9 mouse cellular contexts compared by ENCODE assay signal in genomic region chr4:119903328-119903727, GRCm38 (mm10).
DNase-seq lines count a peak whose midpoint lies in the region; ATAC-seq and TF ChIP-seq lines count a peak whose summit lies in the region.
"Had no signal": no experiment of that assay in that cellular context is flagged by ENCODE, and none has a peak within 500 bp of the region (broad histone marks: within the 10 kb centered on the region; RNA-seq: fewer than 3 reads in every experiment).

No protein-coding gene starts in this region.

- H3K27me3 ChIP-seq in forebrain, embryonic 15.5 days = no peaks in the 10 kb centered on the region
- H3K27me3 ChIP-seq in forebrain, embryonic 12.5 days = no peaks in the 10 kb centered on the region
- H3K27me3 ChIP-seq in midbrain, postnatal 0 days (ENCODE audit: insufficient read depth, low read length) = no peaks in the 10 kb centered on the region
- H3K27me3 ChIP-seq in midbrain, embryonic 10.5 days (ENCODE audit: low read depth, poor library complexity, severe bottlenecking) = peaks cover 10% of the 10 kb centered on the region; the same call in 1 of the 2 replicates
- no peaks in the 10 kb centered on the region for H3K27me3 ChIP-seq in intestine, embryonic 15.5 days (replicated peaks)
- no peaks in the 10 kb centered on the region for H3K27me3 ChIP-seq in heart, embryonic 11.5 days (ENCODE audit: control insufficient read depth, insufficient read depth, low read length)
- H3K27me3 ChIP-seq: embryonic facial prominence, embryonic 13.5 days had no signal

- ATAC-seq in forebrain, embryonic 15.5 days (replicated peaks) = no peak
- no peak for ATAC-seq in forebrain, embryonic 12.5 days (ENCODE audit: low FRiP score)
- no peak for ATAC-seq in midbrain, postnatal 0 days (ENCODE audit: low FRiP score)
- peak; percentile 47 for ATAC-seq in intestine, embryonic 15.5 days
- ATAC-seq in heart, embryonic 11.5 days (replicated peaks; ENCODE audit: insufficient number of reproducible peaks, low FRiP score, low TSS enrichment) = no peak
- ATAC-seq in frontal cortex, adult (ENCODE audit: low TSS enrichment) = no peak

- H3K27ac ChIP-seq in forebrain, embryonic 15.5 days (replicated peaks) = 0 out of 2 replicates have a peak overlapping the region, but pooled peaks have one; percentile 80
- H3K27ac ChIP-seq in forebrain, embryonic 12.5 days = no peak overlapping the region
- no peak overlapping the region for H3K27ac ChIP-seq in midbrain, postnatal 0 days (ENCODE audit: low read depth, low read length)
- no peak overlapping the region for H3K27ac ChIP-seq in midbrain, embryonic 10.5 days (replicated peaks)
- no peak overlapping the region for H3K27ac ChIP-seq in intestine, embryonic 15.5 days
- no peak overlapping the region for H3K27ac ChIP-seq in heart, embryonic 11.5 days (ENCODE audit: low read depth, low read length)
- H3K27ac ChIP-seq: embryonic facial prominence, embryonic 13.5 days had no signal

- peaks cover 27% of the 10 kb centered on the region for H3K4me1 ChIP-seq in forebrain, embryonic 15.5 days
- peaks cover 33% of the 10 kb centered on the region for H3K4me1 ChIP-seq in forebrain, embryonic 12.5 days
- H3K4me1 ChIP-seq in midbrain, postnatal 0 days (ENCODE audit: insufficient read depth, low read length) = peaks cover 3% of the 10 kb centered on the region; the same call in 1 of the 2 replicates
- H3K4me1 ChIP-seq in midbrain, embryonic 10.5 days = peaks cover 18% of the 10 kb centered on the region
- no peaks in the 10 kb centered on the region for H3K4me1 ChIP-seq in intestine, embryonic 15.5 days (replicated peaks)
- no peaks in the 10 kb centered on the region for H3K4me1 ChIP-seq in heart, embryonic 11.5 days (ENCODE audit: control insufficient read depth, insufficient read depth, low read length)
- H3K4me1 ChIP-seq: embryonic facial prominence, embryonic 13.5 days had no signal

- H3K9ac ChIP-seq in forebrain, embryonic 15.5 days (replicated peaks) = no peak overlapping the region
- no peak overlapping the region for H3K9ac ChIP-seq in forebrain, embryonic 12.5 days
- no peak overlapping the region for H3K9ac ChIP-seq in midbrain, postnatal 0 days (replicated peaks; ENCODE audit: low read length, poor library complexity, severe bottlenecking)
- H3K9ac ChIP-seq in intestine, embryonic 15.5 days = no peak overlapping the region
- H3K9ac ChIP-seq in heart, embryonic 11.5 days (ENCODE audit: low read depth, low read length) = no peak overlapping the region
- H3K9ac ChIP-seq: embryonic facial prominence, embryonic 13.5 days had no signal

- H3K36me3 ChIP-seq in forebrain, embryonic 15.5 days = no peaks in the 10 kb centered on the region
- no peaks in the 10 kb centered on the region for H3K36me3 ChIP-seq in forebrain, embryonic 12.5 days (replicated peaks)
- H3K36me3 ChIP-seq in midbrain, postnatal 0 days (ENCODE audit: insufficient read depth, low read length) = no peaks in the 10 kb centered on the region
- H3K36me3 ChIP-seq in midbrain, embryonic 10.5 days = no peaks in the 10 kb centered on the region
- H3K36me3 ChIP-seq in intestine, embryonic 15.5 days = no peaks in the 10 kb centered on the region
- H3K36me3 ChIP-seq in heart, embryonic 11.5 days (ENCODE audit: control insufficient read depth, insufficient read depth, low read length) = no peaks in the 10 kb centered on the region
- H3K36me3 ChIP-seq: embryonic facial prominence, embryonic 13.5 days had no signal

- peak; percentile 82 for DNase-seq in midbrain, postnatal 0 days (ENCODE audit: low spot score)
- DNase-seq in midbrain, embryonic 10.5 days (ENCODE audit: low spot score) = no peak
- DNase-seq in retina, embryonic 14.5 days (ENCODE audit: low spot score) = peak; percentile 66

- TF ChIP-seq CTCF in midbrain, postnatal 0 days (IDR thresholded peaks at IDR 0.05) = peak; percentile 35

- no peak overlapping the region for H3K4me2 ChIP-seq in forebrain, embryonic 15.5 days (replicated peaks)
- H3K4me2 ChIP-seq in forebrain, embryonic 12.5 days = no peak overlapping the region
- H3K4me2 ChIP-seq in midbrain, postnatal 0 days (ENCODE audit: low read depth, low read length, poor library complexity, severe bottlenecking) = no peak overlapping the region
- no peak overlapping the region for H3K4me2 ChIP-seq in intestine, embryonic 15.5 days (replicated peaks)
- H3K4me2 ChIP-seq in heart, embryonic 11.5 days = no peak overlapping the region
- H3K4me2 ChIP-seq: embryonic facial prominence, embryonic 13.5 days had no signal

- no peaks in the 10 kb centered on the region for H3K9me3 ChIP-seq in forebrain, embryonic 15.5 days
- H3K9me3 ChIP-seq in forebrain, embryonic 12.5 days = no peaks in the 10 kb centered on the region
- H3K9me3 ChIP-seq in midbrain, postnatal 0 days (ENCODE audit: low read length) = no peaks in the 10 kb centered on the region
- H3K9me3 ChIP-seq in midbrain, embryonic 10.5 days (replicated peaks) = no peaks in the 10 kb centered on the region
- H3K9me3 ChIP-seq in intestine, embryonic 15.5 days = no peaks in the 10 kb centered on the region
- H3K9me3 ChIP-seq in heart, embryonic 11.5 days (replicated peaks; ENCODE audit: control insufficient read depth, low read length) = no peaks in the 10 kb centered on the region
- H3K9me3 ChIP-seq: embryonic facial prominence, embryonic 13.5 days had no signal

- no peak overlapping the region for H3K4me3 ChIP-seq in forebrain, embryonic 15.5 days
- no peak overlapping the region for H3K4me3 ChIP-seq in forebrain, embryonic 12.5 days (replicated peaks)
- H3K4me3 ChIP-seq in midbrain, postnatal 0 days (ENCODE audit: low read depth, low read length) = no peak overlapping the region
- no peak overlapping the region for H3K4me3 ChIP-seq in midbrain, embryonic 10.5 days
- no peak overlapping the region for H3K4me3 ChIP-seq in intestine, embryonic 15.5 days (replicated peaks)
- no peak overlapping the region for H3K4me3 ChIP-seq in heart, embryonic 11.5 days (ENCODE audit: low read depth, low read length)
- H3K4me3 ChIP-seq: embryonic facial prominence, embryonic 13.5 days had no signal
